Mouse (Mus musculus): ENCODE measurements at regions not wholly inside any gene's neighbourhood (a gene's known extent, or its start where the extent isn't known, plus 50 kb on each side); places are given as distances from the start of the nearest gene placed in this dataset.

- TF ChIP-seq CTCF (IDR thresholded peaks at IDR 0.05 in 2 of 3, conservative IDR thresholded peaks at IDR 0.05 in 1 of 3; ENCODE audit: control insufficient read depth in 1 of 3, insufficient read depth in 1 of 3, low read depth in 2 of 3, low read length in 3 of 3, poor library complexity in 1 of 3, severe bottlenecking in 1 of 3), result no peak
- TF ChIP-seq RCOR1 (IDR thresholded peaks at IDR 0.05; ENCODE audit: low read depth, low read length), result no peak
- TF ChIP-seq POLR2A (IDR thresholded peaks at IDR 0.05; ENCODE audit: control insufficient read depth in 1 of 2, insufficient read depth in 1 of 2, low read depth in 1 of 2, low read length in 2 of 2, poor library complexity in 1 of 2), result no peak
- TF ChIP-seq HCFC1 (IDR thresholded peaks at IDR 0.05; ENCODE audit: low read depth, low read length), result no peak
- TF ChIP-seq MYC (IDR thresholded peaks at IDR 0.05; ENCODE audit: low read depth, low read length), result no peak
- no peak for TF ChIP-seq UBTF (IDR thresholded peaks at IDR 0.05; ENCODE audit: borderline replicate concordance, insufficient read depth, low read depth, low read length)
- no peak for TF ChIP-seq JUND (IDR thresholded peaks at IDR 0.05; ENCODE audit: low read depth, low read length)
Observed at GRCm38 (mm10) chr14:114955572-114955971, 136.4 kb upstream of the Gpc5 start.
